Mouse (Mus musculus) embryonic fibroblast, embryonic 13.5 days (primary cell): Measurements from ENCODE around the gene Mettl24. TPM values are rescaled to one million over a fixed set of nuclear protein-coding genes. Genes with fewer than 3 reads are reported as not detected.

Source experiments
- H3K27ac ChIP-seq: 2 replicates; pipeline ENCODE4 v1.5.1; 2012; ENCODE audit warnings: low read length, control low read depth, inconsistent platforms; ENCODE audit not compliant: insufficient read depth
- H3K4me1 ChIP-seq: 2 replicates; pipeline ENCODE4 v1.6.1; 2011; ENCODE audit warnings: low read length; ENCODE audit not compliant: control insufficient read depth, insufficient read depth
- H3K4me3 ChIP-seq: 2 replicates; pipeline ENCODE4 v1.5.1; 2011; ENCODE audit warnings: mild to moderate bottlenecking, control low read depth, low read length; ENCODE audit not compliant: insufficient read depth
- CTCF ChIP-seq: IDR thresholded peaks from 2 replicates; pipeline ENCODE4 v1.5.1; 2011; ENCODE audit warnings: mild to moderate bottlenecking, control low read depth, low read length, moderate library complexity, borderline replicate concordance; ENCODE audit not compliant: insufficient read depth
- POLR2A ChIP-seq: IDR thresholded peaks from 2 replicates; pipeline ENCODE4 v1.6.1; 2011; ENCODE audit warnings: low read depth, mild to moderate bottlenecking, control low read depth, low read length, moderate library complexity
- polyA plus RNA-seq: library from polyadenylated mRNA; stranded (reverse); fragments of >200 nt; gene quantifications from 2 replicates; pipeline ENCODE4 v1.2.4, GENCODE M21; 2011; ENCODE audit warnings: low read depth; ENCODE audit not compliant: missing spikeins, insufficient read length

The Mettl24 gene
- polyA plus RNA-seq, 1 experiment, result 0.68 TPM

DNA sequence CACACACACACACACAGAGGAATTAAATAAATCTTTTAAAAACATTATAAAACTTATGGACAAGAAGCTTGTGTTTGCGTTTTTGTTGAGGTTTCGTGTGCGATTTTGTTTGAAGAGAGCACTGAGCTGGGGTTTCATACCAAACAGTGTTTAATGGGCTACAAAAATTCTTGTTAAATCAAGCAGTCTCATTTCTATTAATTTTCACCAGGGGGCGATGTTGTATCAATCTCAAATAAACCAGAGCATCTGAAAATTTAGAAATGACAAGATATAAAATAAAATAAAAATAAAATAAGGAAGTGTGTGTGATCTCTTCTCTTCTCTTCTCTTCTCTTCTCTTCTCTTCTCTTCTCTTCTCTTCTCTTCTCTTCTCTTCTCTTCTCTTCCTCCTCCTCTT is 33.4 kb upstream of the Mettl24 start:
- TF ChIP-seq CTCF (no peak), POLR2A (no peak)
- Histone ChIP-seq H3K27ac (no peak overlapping the region), H3K4me1 (peaks cover 5% of the 10 kb centered on the region; the same call in 1 of the 2 replicates), H3K4me3 (no peak overlapping the region)

- TF ChIP-seq CTCF (no peak), POLR2A (no peak)
- Histone ChIP-seq H3K27ac (no peak overlapping the region), H3K4me1 (0 out of 2 replicates have a peak, but pooled peaks cover 2% of the 10 kb centered on the region), H3K4me3 (no peak overlapping the region)
Measured at GRCm38 (mm10) chr10:40651676-40652075, 31.4 kb upstream of the Mettl24 start.

DNA sequence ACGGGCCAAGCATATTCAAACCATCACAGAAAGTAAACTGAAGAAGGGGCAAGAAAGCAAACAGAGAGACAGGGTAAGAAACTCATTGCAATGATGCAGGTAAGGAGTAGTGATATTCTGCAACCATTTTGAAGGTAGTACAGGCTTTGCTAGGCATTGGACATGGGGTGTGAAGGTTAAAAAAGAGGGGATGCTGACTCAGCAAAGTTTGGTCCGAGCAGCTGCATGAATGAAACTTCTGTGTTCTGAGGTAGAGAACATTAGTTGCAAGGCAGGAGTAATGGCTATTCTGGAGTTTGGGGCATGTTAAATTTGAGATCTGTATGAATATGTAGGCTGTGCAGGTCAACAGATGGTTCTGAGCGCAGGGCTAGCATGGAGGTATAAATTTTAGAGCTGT is 17.8 kb upstream of the Mettl24 start:
- Histone ChIP-seq H3K4me1 (no peaks in the 10 kb centered on the region), H3K27ac (no peak overlapping the region), H3K4me3 (no peak overlapping the region)
- no peak for TF ChIP-seq POLR2A
- TF ChIP-seq CTCF, result no peak

DNA sequence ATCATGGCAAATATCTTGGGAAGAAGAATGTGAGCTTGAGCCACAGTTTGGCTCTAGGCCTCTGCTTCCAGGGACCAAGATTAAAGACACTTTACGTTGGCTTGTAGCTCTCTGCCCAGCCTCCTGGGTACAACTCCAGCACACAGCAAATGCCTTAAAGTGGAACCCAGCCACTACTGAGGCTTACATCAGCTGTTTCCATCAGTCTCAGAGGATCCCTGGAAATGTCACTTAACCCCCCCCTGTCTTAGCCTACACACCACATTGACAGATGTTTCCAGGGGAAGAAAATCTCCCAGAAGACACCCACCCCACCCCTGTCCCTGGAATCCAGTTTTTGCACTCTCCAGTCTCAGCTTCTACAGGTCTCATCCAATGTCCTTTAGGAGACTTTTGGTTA is 16.1 kb upstream of the Mettl24 start:
- TF ChIP-seq POLR2A (no peak), CTCF (no peak)
- H3K4me1 ChIP-seq, result no peaks in the 10 kb centered on the region

GRCm38 (mm10) chr10:40668640-40669039 is 14.4 kb upstream of the Mettl24 start:
- TF ChIP-seq CTCF (no peak), POLR2A (no peak)
- Histone ChIP-seq H3K4me3 (no peak overlapping the region), H3K4me1 (no peaks in the 10 kb centered on the region), H3K27ac (no peak overlapping the region)

More for the DNA sequence above, 16.1 kb upstream of the Mettl24 start:
- Histone ChIP-seq H3K4me3 (no peak overlapping the region), H3K27ac (no peak overlapping the region)

DNA sequence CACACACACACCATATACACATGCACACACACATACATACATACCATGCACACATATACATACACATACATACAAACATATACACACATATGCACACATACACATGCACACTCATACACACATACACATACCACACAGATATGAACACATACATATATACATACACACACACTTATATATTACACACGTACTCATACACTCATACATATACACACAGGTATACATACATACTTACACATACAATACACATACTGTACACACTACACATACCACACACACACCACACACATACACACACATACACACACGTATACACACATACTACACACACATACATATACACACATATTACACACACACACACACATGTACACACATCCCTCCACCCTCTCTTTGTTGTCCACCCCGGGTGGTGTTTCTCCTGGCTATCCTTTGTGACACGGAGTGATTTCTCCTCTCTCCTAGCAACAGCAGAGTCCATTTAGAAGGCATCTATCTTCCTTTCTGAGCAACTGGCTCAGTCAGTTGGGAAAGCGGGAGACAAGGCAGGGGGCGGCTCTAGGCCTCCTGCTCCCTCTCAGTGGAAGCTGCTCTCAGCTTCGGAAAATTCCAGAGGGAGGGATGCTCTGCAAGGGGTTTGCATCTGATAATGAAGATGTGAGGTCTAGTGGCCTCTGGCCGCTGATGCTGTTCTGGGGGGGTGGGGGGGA is 10.3 kb upstream of the Mettl24 start:
- H3K27ac ChIP-seq, result no peak overlapping the region
- H3K4me3 ChIP-seq, result no peak overlapping the region
- no peak for TF ChIP-seq POLR2A
- peaks cover 13% of the 10 kb centered on the region for H3K4me1 ChIP-seq

DNA sequence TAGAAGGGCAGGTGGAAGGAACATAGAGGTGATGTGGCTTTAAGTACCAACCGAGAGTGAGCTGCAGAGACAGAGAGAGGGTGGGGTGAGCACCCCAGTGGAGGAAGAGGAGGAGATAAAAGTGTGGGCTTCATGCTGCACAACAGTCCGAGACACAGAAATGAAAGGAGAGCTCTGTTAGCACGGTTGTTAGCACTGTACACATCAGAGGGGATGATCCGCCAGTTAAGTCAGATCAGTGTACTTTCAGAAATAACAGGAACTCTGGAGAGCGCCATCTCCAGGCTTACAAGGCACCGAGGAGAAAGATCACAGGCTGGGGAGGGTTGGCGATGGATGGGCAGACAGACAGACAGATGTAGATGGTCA is 9.8 kb upstream of the Mettl24 start:
- peaks cover 13% of the 10 kb centered on the region for H3K4me1 ChIP-seq
- no peak overlapping the region for H3K27ac ChIP-seq
- H3K4me3 ChIP-seq, result no peak overlapping the region
- no peak for TF ChIP-seq POLR2A
- TF ChIP-seq CTCF, result no peak

DNA sequence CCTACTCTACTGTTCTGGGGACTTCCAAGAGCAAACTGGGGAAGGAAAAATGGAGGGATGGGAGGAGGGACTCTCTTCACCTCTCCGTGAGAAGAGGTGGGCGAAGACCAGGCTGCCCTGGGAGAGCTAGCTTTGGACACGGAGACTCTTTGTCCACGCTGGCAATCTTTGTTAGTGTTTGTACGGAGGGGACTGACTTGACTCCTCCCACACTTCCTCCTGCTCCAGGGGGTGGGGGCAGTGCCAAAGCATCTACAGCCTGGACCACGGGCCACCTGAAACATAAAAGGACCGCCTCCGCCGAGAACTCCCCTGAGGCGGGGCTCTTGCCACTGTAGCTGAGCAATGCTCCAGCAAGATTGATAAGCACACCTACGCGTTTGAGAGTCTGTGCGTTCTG is 8.9 kb upstream of the Mettl24 start:
- H3K4me1 ChIP-seq, result peaks cover 13% of the 10 kb centered on the region
- H3K4me3 ChIP-seq, result no peak overlapping the region
- TF ChIP-seq CTCF, result no peak
- no peak for TF ChIP-seq POLR2A
- no peak overlapping the region for H3K27ac ChIP-seq

- H3K27ac ChIP-seq, result peak overlapping the region; percentile 80
- TF ChIP-seq POLR2A (no peak), CTCF (no peak)
Measured at GRCm38 (mm10) chr10:40675921-40676320, 7.2 kb upstream of the Mettl24 start.

DNA sequence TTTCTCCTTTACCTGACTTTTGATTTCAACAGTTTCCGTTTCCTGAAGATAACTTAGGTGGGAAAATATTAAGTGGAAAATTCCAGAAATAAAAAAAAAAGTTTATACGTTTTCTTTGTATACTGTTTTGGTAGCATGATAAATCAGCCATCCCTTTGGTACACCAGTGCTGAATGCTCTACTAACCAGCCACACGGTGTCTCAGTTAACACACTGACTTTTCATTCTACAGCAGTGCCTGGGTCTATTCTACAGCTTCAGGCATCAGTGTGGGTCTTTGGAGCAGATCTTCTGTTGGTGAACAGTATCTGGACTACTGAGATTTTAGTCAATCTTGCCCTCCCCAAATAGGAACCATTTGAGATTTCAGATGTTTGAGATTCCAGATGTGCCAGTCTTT is 4.6 kb upstream of the Mettl24 start:
- Histone ChIP-seq H3K27ac (no peak overlapping the region), H3K4me1 (peaks cover 13% of the 10 kb centered on the region), H3K4me3 (no peak overlapping the region)
- TF ChIP-seq CTCF, result no peak
- no peak for TF ChIP-seq POLR2A

More at GRCm38 (mm10) chr10:40675921-40676320, 7.2 kb upstream of the Mettl24 start:
- Histone ChIP-seq H3K4me3 (no peak overlapping the region), H3K4me1 (peaks cover 13% of the 10 kb centered on the region)

- Histone ChIP-seq H3K27ac (no peak overlapping the region), H3K4me1 (peaks cover 5% of the 10 kb centered on the region; the same call in 1 of the 2 replicates), H3K4me3 (no peak overlapping the region)
- TF ChIP-seq POLR2A (no peak), CTCF (no peak)
Measured at GRCm38 (mm10) chr10:40682470-40682869, 612 bp upstream of the Mettl24 start.
